Mouse (Mus musculus) embryonic fibroblast, embryonic 13.5 days (primary cell): Measurements from ENCODE around the gene Rpl19.

Experiments used
- CTCF ChIP-seq: IDR thresholded peaks from 2 replicates; pipeline ENCODE4 v1.5.1; 2011; ENCODE audit warnings: mild to moderate bottlenecking, control low read depth, low read length, moderate library complexity, borderline replicate concordance; ENCODE audit not compliant: insufficient read depth
- POLR2A ChIP-seq: IDR thresholded peaks from 2 replicates; pipeline ENCODE4 v1.6.1; 2011; ENCODE audit warnings: low read depth, mild to moderate bottlenecking, control low read depth, low read length, moderate library complexity

GRCm38 (mm10) chr11:98037871-98038270 is 11.4 kb downstream of the Rpl19 start:
- TF ChIP-seq CTCF (no peak), POLR2A (no peak)
